Mouse (Mus musculus): Measurements from ENCODE around the gene Urah. TPM values are rescaled to one million over a fixed set of nuclear protein-coding genes. Genes with fewer than 3 reads are reported as not detected.

The Urah gene
- 11.9 TPM for polyA plus RNA-seq (2014; fragmentation: Illumina TruSeq; extraction: RNeasy Lipid Tissue Mini Kit (QIAGEN cat#74804); ENCODE audit: low replicate concordance)

DNA sequence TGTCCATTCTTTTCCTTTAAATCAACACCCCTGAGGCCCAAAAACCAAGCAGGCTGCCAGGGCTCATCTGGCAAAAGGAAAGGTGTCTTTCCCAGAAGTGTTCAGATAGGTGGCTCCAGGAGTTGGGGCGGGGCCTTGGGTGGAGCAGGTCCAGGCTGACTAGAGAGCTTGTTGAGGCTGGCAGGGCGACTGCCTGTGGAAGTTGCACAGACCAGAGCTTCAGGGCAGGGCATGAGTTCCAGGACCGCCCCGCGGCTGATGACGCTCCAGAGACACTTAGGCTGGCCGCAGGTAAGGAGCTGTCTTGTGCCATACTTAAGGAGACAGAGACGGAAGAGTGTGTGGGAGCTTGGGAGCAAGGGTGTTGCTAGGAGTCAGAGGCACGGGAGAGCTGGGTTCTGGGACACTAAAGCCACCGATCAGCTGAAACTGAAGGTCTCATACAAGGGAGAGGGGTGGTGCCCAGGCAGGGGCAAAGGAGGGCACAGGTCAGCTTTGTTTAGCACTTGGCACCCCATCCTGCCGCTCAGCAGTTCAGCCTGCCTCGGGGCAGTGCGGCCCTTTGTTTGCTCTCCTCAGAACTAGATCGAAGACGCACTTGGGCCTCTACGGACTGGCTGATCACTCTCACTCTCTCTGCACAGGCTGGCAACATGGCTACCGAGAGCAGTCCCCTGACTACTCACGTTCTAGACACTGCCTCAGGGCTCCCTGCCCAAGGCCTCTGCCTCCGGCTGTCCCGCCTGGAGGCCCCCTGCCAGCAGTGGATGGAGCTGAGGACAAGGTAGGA, at the start of gene Urah:
Gene Urah (plus strand): TSS at position 51 of the 790 bp plus-strand sequence.

GRCm38 (mm10) chr7:140787406-140788052, 47.3 kb upstream of the Urah start, which contains the start of gene Syce1:
TSS of gene Syce1 (minus strand) at chr7:140787852.

GRCm38 (mm10) chr7:140821653-140822329, 13.0 kb upstream of the Urah start, which contains the start of gene Zfp941:
TSS of gene Zfp941 (minus strand) at chr7:140822178.

GRCm38 (mm10) chr7:140844905-140845665, 10.3 kb downstream of the Urah start, which contains the start of gene Scgb1c1:
TSS of gene Scgb1c1 (plus strand) at chr7:140845547.

DNA sequence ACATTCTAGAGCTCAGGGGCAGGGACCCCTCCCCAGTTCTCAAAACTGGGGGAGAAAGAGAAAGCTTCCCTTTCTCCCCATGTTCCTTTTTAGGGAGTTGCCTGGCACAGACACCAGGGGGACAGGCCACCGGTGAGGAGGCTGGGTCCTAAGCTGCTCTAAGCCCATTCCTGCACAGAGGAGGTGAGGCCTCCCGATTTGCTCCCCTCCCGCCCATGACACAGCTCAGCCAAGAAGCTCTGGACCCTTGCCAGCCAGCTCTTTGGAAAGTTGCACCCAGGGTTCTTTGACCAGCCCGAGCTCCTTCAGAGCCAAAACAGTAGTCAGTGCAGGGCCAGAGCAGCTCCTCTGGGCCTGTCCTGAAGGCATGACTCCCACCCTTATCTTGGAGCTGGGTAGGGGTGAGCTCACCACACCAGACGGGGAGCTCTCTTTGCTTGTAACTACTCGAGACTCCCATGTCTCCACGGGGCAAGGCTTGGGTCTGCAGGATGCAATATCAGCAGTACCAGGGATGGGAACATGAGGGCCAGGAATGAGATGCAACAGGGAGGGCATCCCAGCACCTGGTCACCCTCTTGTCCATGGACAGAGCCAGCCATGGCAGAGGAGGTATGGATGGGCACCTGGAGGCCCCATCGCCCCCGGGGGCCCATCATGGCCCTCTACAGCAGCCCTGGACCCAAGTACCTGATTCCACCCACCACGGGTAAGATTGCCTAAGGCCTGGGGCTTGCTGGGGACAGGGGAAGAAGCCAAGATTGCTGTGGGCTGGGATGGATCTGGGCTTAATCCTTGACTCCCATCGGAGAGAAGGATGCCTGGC, 13.2 kb downstream of the Urah start, which contains the start of gene Odf3:
Gene Odf3 (plus strand): TSS at position 51 of the 826 bp plus-strand sequence.

GRCm38 (mm10) chr7:140855860-140856784, 21.3 kb downstream of the Urah start, which contains the start of gene Gm45785:
TSS of gene Gm45785 (minus strand) at chr7:140856331.

GRCm38 (mm10) chr7:140856785-140857549, 22.1 kb downstream of the Urah start, which contains the start of gene Ric8a:
TSS of gene Ric8a (plus strand) at chr7:140856957.

DNA sequence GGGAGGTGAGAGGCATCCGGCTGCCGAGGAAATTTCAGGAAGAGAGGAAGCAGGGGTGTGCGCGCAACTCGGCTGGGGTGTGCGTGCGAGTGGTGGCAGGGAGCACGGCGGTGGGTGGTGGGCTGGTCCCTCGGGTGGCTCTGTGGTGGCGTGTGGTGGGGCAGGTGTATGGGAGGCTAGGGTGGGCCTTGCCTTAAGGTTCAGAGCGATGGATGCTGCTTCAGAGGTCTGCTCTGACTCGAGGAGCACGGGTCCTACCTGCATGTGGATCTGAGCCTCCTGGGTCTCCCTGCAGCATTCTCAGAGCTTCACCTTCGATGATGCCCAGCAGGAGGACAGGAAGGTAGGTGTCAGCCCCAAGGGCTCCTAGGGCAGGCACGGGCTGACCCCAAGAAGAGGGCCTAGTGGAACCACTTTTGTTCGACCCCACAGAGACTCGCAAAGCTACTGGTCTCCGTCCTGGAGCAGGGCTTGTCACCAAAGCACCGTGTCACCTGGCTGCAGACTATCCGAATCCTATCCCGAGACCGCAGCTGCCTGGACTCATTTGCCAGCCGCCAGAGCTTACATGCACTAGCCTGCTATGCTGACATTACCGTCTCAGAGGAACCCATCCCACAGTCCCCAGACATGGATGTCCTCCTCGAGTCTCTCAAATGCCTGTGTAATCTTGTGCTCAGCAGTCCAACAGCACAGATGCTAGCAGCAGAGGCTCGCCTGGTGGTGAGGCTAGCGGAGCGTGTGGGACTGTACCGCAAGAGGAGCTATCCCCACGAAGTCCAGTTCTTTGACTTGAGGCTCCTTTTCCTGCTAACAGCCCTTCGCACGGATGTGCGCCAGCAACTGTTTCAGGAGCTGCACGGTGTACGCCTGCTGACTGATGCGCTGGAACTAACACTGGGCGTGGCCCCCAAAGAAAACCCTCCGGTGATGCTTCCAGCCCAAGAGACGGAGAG, 23.0 kb downstream of the Urah start, which contains the start of gene Bet1l:
Gene Bet1l (minus strand): TSS at position 28 of the 956 bp plus-strand sequence.

DNA sequence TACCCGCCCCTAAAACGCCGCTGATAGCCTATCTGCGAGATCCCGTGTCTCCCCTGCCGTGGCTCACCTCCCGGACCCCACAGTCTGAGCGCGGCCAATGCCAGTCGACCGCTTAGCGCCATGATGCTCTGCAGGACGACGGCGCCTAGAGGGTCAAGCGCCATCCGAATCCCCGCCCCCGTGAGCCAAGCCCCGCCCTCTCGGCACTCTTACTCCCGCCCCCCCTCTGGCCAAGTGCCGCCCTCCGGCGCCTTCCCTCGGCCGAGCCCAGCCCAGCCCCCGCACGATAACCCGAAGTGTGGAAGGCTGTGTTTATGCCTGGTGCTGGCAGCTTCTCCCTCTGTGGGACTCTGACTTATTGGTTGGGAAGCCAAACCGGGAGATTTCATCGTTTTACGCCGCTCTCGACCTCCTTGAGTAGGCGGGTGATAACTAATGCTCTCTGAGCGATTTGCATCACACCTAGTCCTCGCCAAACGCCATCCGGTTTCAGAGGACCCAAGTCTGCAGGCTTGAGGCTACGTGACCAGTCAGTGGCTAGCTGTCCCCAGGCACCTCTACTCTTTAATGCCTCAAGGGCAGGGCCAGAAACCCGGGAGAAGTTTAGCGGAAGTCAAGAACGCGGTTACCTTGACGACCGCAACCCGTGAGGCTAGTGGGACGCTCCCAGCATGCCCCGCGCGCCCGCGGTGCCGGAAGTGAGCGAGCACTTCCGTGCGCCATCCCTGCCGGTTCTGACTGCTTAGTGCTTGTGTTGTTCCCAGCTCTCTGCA, 47.1 kb downstream of the Urah start, which contains the start of the genes Psmd13 and Sirt3:
Gene Psmd13 (plus strand): TSS at position 273 of the 773 bp plus-strand sequence.
Gene Sirt3 (minus strand): TSS at position 614 of the 773 bp plus-strand sequence.

Other genes starting within 250 kb of the Urah start
- not detected for gene Olfr46, start 233.7 kb upstream of the Urah start, polyA plus RNA-seq (2014; fragmentation: Illumina TruSeq; extraction: RNeasy Lipid Tissue Mini Kit (QIAGEN cat#74804); ENCODE audit: low replicate concordance)
- gene Olfr61, start 206.0 kb upstream of the Urah start, polyA plus RNA-seq (2014; fragmentation: Illumina TruSeq; extraction: RNeasy Lipid Tissue Mini Kit (QIAGEN cat#74804); ENCODE audit: low replicate concordance): not detected
- gene Olfr53, start 188.6 kb upstream of the Urah start, polyA plus RNA-seq (2014; fragmentation: Illumina TruSeq; extraction: RNeasy Lipid Tissue Mini Kit (QIAGEN cat#74804); ENCODE audit: low replicate concordance): not detected
- gene Olfr539, start 175.1 kb upstream of the Urah start, polyA plus RNA-seq (2014; fragmentation: Illumina TruSeq; extraction: RNeasy Lipid Tissue Mini Kit (QIAGEN cat#74804); ENCODE audit: low replicate concordance): not detected
- not detected for gene Olfr45, start 153.1 kb upstream of the Urah start, polyA plus RNA-seq (2014; fragmentation: Illumina TruSeq; extraction: RNeasy Lipid Tissue Mini Kit (QIAGEN cat#74804); ENCODE audit: low replicate concordance)
- not detected for gene Olfr541, start 137.8 kb upstream of the Urah start, polyA plus RNA-seq (2014; fragmentation: Illumina TruSeq; extraction: RNeasy Lipid Tissue Mini Kit (QIAGEN cat#74804); ENCODE audit: low replicate concordance)
- 17.1 TPM for gene Cyp2e1, start 71.3 kb upstream of the Urah start, polyA plus RNA-seq (2014; fragmentation: Illumina TruSeq; extraction: RNeasy Lipid Tissue Mini Kit (QIAGEN cat#74804); ENCODE audit: low replicate concordance)
- not detected for gene Syce1, start 47.2 kb upstream of the Urah start, polyA plus RNA-seq (2014; fragmentation: Illumina TruSeq; extraction: RNeasy Lipid Tissue Mini Kit (QIAGEN cat#74804); ENCODE audit: low replicate concordance)
- 0.48 TPM for gene Zfp941, start 12.8 kb upstream of the Urah start, polyA plus RNA-seq (2014; fragmentation: Illumina TruSeq; extraction: RNeasy Lipid Tissue Mini Kit (QIAGEN cat#74804); ENCODE audit: low replicate concordance)
- not detected for gene Scgb1c1, start 10.5 kb downstream of the Urah start, polyA plus RNA-seq (2014; fragmentation: Illumina TruSeq; extraction: RNeasy Lipid Tissue Mini Kit (QIAGEN cat#74804); ENCODE audit: low replicate concordance)
- gene Odf3, start 12.8 kb downstream of the Urah start, polyA plus RNA-seq (2014; fragmentation: Illumina TruSeq; extraction: RNeasy Lipid Tissue Mini Kit (QIAGEN cat#74804); ENCODE audit: low replicate concordance): not detected
- gene Gm45785, start 21.3 kb downstream of the Urah start, polyA plus RNA-seq (2014; fragmentation: Illumina TruSeq; extraction: RNeasy Lipid Tissue Mini Kit (QIAGEN cat#74804); ENCODE audit: low replicate concordance): not detected
- gene Ric8a, start 21.9 kb downstream of the Urah start, polyA plus RNA-seq (2014; fragmentation: Illumina TruSeq; extraction: RNeasy Lipid Tissue Mini Kit (QIAGEN cat#74804); ENCODE audit: low replicate concordance): 3.7 TPM
- gene Bet1l, start 22.6 kb downstream of the Urah start, polyA plus RNA-seq (2014; fragmentation: Illumina TruSeq; extraction: RNeasy Lipid Tissue Mini Kit (QIAGEN cat#74804); ENCODE audit: low replicate concordance): 0.78 TPM
- gene Psmd13, start 47.0 kb downstream of the Urah start, polyA plus RNA-seq (2014; fragmentation: Illumina TruSeq; extraction: RNeasy Lipid Tissue Mini Kit (QIAGEN cat#74804); ENCODE audit: low replicate concordance): 132 TPM
- 3.8 TPM for gene Sirt3, start 47.3 kb downstream of the Urah start, polyA plus RNA-seq (2014; fragmentation: Illumina TruSeq; extraction: RNeasy Lipid Tissue Mini Kit (QIAGEN cat#74804); ENCODE audit: low replicate concordance)
- gene Cox8b, start 65.4 kb downstream of the Urah start, polyA plus RNA-seq (2014; fragmentation: Illumina TruSeq; extraction: RNeasy Lipid Tissue Mini Kit (QIAGEN cat#74804); ENCODE audit: low replicate concordance): not detected
- 23.8 TPM for gene Nlrp6, start 85.9 kb downstream of the Urah start, polyA plus RNA-seq (2014; fragmentation: Illumina TruSeq; extraction: RNeasy Lipid Tissue Mini Kit (QIAGEN cat#74804); ENCODE audit: low replicate concordance)
- gene Pgghg, start 106.4 kb downstream of the Urah start, polyA plus RNA-seq (2014; fragmentation: Illumina TruSeq; extraction: RNeasy Lipid Tissue Mini Kit (QIAGEN cat#74804); ENCODE audit: low replicate concordance): 0.30 TPM
- not detected for gene Ifitm5, start 115.3 kb downstream of the Urah start, polyA plus RNA-seq (2014; fragmentation: Illumina TruSeq; extraction: RNeasy Lipid Tissue Mini Kit (QIAGEN cat#74804); ENCODE audit: low replicate concordance)
- gene Gm45717, start 120.9 kb downstream of the Urah start, polyA plus RNA-seq (2014; fragmentation: Illumina TruSeq; extraction: RNeasy Lipid Tissue Mini Kit (QIAGEN cat#74804); ENCODE audit: low replicate concordance): not detected
- 37.5 TPM for gene Ifitm2, start 121.0 kb downstream of the Urah start, polyA plus RNA-seq (2014; fragmentation: Illumina TruSeq; extraction: RNeasy Lipid Tissue Mini Kit (QIAGEN cat#74804); ENCODE audit: low replicate concordance)
- 3.0 TPM for gene Ifitm1, start 132.2 kb downstream of the Urah start, polyA plus RNA-seq (2014; fragmentation: Illumina TruSeq; extraction: RNeasy Lipid Tissue Mini Kit (QIAGEN cat#74804); ENCODE audit: low replicate concordance)
- gene Ifitm3, start 175.8 kb downstream of the Urah start, polyA plus RNA-seq (2014; fragmentation: Illumina TruSeq; extraction: RNeasy Lipid Tissue Mini Kit (QIAGEN cat#74804); ENCODE audit: low replicate concordance): 4.3 TPM
- gene Ifitm6, start 182.9 kb downstream of the Urah start, polyA plus RNA-seq (2014; fragmentation: Illumina TruSeq; extraction: RNeasy Lipid Tissue Mini Kit (QIAGEN cat#74804); ENCODE audit: low replicate concordance): 5.2 TPM
- not detected for gene Gm17387, start 194.1 kb downstream of the Urah start, polyA plus RNA-seq (2014; fragmentation: Illumina TruSeq; extraction: RNeasy Lipid Tissue Mini Kit (QIAGEN cat#74804); ENCODE audit: low replicate concordance)
- gene B4galnt4, start 226.1 kb downstream of the Urah start, polyA plus RNA-seq (2014; fragmentation: Illumina TruSeq; extraction: RNeasy Lipid Tissue Mini Kit (QIAGEN cat#74804); ENCODE audit: low replicate concordance): 0.45 TPM
- gene Pkp3, start 243.2 kb downstream of the Urah start, polyA plus RNA-seq (2014; fragmentation: Illumina TruSeq; extraction: RNeasy Lipid Tissue Mini Kit (QIAGEN cat#74804); ENCODE audit: low replicate concordance): 0.74 TPM

Data from small intestine, adult 10 weeks (tissue).